Mouse (Mus musculus): ENCODE data around the gene Ak6.

Ak6 gene

DNA sequence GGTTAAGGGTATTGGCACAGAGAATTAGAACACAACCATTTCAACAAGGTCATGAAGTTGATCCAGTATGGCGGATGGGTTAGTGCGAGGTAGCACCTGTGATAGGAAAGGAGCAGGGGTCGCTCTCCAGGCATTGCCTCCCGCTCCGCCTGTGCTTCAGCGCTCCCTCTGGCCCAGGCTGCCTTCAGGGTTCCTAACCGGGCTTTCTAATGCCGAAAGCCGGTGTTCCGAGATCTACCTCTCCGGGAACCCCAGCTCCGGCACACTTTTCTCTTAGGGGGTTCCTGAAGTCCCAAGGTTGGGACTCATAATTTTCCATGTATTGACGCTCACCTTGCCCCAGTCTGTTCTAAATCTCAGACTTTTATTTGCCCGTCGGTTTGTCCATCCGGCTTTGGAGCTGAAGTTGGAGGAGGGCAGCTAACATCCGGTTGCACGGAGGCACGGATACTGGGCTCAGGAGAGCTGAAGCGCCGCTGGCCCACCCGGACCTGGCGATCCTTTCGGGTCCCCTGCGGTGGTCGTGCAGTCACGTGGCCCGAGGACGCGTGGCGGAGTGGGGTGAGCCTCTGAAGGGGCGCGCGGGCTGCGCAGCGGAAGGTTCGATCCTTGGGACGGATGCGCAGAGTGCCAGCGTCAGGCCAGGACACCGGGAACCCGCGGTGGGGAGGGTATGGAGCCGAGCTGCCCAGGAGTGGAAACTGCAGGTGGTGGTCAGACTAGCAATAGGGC lies 18.7 kb downstream of the Ak6 start, which contains the start of gene Ccdc125:
TSS of gene Ccdc125 (plus strand) at position 427 of the 732 bp plus-strand sequence.
- DNase-seq (ENCODE audit: low read depth, low spot score) = peak; percentile 67

DNA sequence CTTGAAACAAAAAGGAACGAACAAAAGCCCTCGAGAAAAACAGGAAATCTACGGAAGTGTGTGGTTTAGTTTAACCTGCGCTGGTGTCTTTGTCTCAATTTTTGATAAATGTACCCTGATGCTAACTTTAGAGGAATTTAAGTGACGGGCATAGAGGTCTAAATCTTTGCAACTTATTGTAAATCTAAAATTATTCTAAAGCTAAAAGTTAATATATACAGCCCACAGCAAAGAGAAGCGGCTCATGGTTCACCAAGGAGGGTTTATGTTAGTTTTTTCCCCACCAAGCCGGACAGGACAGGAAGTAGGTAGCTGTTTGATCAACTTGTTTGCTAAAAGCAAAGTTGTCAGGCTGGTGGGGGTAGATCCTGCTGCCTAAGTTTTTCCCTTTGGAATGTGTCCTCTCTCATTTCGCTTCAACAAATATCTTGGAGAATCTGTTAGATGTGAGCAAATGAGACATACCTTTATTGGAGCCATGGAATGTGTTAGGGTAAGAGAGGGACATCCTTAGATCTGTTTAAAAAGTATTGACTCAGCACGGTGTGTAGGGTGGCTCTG lies 19.5 kb downstream of the Ak6 start:
- DNase-seq (ENCODE audit: low read depth, low spot score) = no peak

DNA sequence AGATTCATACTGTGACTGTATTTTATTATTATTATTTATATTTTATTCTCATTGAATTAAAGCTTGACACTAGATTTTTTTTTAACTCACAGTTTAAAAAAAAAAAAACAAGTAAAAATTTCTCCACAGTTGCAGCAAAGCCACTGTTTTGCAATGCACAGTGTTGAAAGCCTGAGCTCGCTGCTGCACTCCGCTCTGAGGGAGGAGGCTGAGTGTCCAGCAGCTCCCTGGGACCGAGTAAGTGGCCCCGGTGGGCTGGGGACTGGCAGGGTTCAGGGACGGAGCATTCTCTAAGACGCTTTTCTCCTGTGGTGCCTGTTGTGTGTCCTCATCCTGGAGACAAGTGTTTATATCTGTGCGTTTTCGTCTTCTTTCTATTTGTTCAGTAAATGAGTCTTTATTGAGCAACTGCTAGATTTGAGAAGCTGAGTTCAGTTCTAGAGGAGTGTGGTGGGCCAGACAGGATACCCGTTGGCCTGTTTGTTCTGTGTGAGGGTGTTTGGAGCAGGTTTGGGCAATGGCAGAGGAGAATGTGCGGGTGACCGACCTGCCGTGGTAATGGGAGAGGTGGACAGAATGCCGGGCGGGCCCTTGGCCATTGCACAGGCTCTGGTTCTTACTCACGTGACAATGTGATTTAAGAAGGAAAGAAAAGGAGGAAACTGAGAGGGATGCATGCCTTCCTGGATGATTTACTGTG lies 25.3 kb downstream of the Ak6 start:
- no peak for DNase-seq (ENCODE audit: low read depth, low spot score)

DNA sequence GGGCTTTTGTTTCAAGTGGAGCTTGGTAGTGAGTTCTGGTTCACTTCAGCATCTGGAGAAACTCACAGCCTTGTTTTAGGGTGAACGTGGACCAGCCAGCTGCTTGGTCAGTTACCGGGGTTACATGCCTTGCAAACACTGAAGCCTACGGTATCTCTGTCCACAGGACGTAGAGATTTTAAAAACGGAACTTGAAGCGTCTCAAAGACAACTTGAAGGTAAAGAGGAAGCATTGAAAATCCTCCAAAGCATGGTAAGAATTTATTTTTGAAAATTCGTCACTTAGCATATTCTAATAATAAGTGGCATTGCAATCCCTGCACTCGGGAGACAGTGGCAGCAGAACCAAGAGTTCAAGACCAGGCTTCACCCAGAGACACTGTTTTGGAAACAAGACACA lies 30.8 kb downstream of the Ak6 start:
- no peak for DNase-seq (ENCODE audit: low read depth, low spot score)

DNA sequence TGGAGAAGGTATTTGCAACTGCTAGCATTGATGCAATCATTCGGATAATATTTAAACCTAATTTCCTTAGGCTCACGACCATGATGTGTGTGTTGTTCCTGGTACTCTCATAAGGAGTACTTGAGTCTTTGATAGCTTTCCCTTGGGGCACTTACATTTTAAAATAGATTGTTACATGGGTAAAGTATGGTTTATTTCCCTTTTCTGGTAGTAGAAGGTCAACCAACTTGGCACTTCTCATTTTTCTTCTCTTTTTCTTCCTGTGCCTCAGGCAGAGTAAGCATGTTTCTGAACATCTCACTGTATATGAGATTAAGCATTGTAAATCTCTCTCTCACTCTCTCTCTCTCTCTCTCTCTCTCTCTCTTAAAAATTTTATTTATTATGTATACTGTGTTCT lies 32.1 kb downstream of the Ak6 start:
- no peak for DNase-seq (ENCODE audit: low read depth, low spot score)

DNA sequence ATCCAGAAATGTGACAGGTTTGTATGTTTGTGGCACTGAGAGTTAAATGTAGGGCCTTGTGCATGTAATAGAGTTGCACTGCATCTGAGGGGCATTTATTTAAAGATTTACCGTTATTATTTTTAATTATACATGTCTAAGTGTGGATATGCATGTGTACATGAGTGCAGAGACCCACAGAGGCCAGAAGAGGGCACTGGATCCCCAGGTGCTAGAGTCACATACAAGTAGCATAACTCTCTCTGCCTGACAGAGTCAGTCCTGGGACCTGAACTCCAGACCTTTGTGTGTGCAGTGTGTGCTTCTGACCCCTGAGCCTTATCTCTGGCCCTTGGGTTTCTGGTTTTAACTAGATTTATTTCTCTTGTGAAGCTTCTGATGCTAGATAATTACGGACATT lies 33.6 kb downstream of the Ak6 start:
- DNase-seq (ENCODE audit: low read depth, low spot score) = peak; percentile 75

DNA sequence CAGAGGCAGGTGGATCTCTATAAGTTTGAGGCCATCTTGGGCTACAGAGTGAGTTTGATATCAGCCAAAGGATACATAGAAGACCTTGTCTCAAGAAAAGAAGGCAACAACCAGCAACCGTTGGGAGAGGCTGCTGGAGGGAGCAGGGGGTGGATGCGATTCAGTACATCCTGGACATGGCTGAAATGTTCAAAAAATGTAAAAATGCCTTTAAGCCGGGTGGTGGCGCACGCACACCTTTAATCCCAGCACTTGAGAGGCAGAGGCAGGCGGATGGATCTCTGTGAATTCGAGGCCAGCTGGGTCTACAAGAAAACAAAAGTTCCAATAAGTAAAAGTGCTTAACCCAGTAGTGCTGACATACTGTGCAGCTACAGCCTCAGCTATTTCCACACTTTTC lies 36.7 kb downstream of the Ak6 start:
- peak; percentile 79 for DNase-seq (ENCODE audit: low read depth, low spot score)

DNA sequence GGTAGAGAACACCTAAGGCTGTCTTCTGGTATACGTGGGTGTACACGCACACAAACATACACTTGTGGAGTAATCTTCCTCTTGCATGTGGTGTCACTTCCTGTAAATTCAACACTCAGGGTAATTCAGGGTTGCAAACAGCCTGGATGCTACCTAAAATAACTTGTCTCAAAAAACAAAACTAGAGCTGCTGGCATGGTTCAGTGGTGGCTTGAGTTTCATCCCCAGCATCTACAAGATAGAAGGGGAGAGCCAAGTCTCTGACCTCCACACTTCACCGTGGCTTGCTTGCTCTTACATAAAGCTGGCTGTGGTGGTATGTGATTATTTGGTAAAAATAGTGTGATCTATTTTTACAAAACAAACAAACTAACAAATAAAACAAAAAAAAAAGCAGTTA lies 46.8 kb downstream of the Ak6 start:
- DNase-seq (ENCODE audit: low read depth, low spot score) = no peak

DNA sequence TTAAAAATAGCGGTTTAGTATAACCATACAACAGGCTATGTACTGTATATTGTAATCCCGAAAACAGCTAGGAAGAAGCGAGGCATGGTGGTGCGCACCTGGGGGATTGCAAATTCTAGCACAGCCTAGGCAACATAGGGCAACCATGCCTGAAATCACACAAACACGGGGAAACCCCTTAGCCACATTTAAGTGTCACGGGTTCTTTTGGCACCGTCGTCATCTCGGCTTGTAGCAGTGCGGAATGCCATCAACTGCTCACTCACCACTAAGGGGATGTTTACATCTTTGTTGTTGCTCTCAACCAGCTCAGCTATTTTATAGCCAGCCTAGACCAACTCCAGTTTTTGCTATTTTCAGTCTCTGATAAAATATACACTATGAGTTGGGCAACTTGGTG lies 48.1 kb downstream of the Ak6 start:
- no peak for DNase-seq (ENCODE audit: low read depth, low spot score)

DNA sequence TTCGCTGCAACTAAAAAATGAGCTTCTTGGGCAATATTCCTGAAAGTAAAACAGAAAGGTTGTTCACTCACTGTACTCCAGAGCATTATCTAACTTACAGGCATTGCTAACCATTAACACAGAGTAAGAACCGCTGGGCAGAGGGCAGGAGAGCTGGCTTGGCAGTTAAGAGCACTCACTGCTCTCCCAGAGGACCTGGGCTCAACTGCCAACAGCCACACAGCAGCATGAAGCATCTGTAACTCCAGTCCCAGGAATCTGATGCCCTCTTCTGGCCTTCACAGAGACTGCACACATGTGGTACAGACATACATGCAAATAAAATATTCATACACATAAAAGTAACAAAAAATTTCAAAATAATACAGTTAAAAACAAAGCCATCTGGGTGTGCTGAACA lies 52.7 kb downstream of the Ak6 start:
- peak; percentile 59 for DNase-seq (ENCODE audit: low read depth, low spot score)

DNA sequence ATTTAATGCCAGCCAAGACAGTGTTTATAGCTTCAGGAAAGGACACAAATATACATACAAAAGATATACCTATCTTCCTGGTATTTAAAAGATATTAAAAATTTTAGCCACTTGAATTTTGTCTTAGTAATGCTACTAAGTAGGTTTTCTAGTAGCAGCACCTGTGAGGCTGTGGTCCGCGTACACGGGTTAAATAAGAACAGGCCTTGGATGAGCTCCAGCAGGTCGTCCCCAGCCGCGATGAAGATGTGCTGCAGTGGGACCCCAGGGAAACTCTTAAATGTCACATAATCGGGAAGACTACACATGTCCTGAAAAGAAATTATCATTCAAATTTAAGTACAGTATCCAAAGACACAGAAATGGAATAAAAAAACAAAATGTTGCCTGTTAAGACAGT lies 55.4 kb downstream of the Ak6 start:
- no peak for DNase-seq (ENCODE audit: low read depth, low spot score)

DNA sequence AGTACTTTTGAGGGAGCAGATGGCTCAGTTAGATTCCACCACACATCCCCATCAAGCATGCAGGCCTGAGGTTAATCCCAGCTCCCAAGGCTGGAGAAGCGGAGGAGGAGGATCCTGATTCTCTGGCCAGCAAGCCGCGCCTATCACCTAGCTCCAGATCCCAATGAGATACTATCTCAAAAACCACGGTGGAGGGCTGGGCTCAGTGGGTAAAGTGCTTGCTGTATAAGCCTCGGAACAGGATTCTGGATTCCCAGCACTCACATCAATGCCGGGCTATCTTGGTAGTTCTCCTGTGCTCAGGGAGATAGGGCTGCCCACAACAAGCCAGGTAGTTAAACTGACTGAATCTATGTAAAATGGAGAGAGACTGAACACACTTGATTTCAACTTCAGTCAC lies 64.7 kb downstream of the Ak6 start:
- no peak for DNase-seq (ENCODE audit: low read depth, low spot score)
